Mouse (Mus musculus): ENCODE measurements at regions not wholly inside any gene's neighbourhood (a gene's known extent, or its start where the extent isn't known, plus 50 kb on each side); places are given as distances from the start of the nearest gene placed in this dataset.

GRCm38 (mm10) chr14:97347970-97348369 is 821.6 kb downstream of the Dach1 start:
- TF ChIP-seq ZNF384 (IDR thresholded peaks at IDR 0.05; ENCODE audit: low read depth, low read length) = no peak
- TF ChIP-seq HCFC1 (IDR thresholded peaks at IDR 0.05; ENCODE audit: borderline replicate concordance, insufficient read depth, low read length) = no peak
- no peak for TF ChIP-seq CHD2 (IDR thresholded peaks at IDR 0.05; ENCODE audit: low read depth, low read length)
- no peak for TF ChIP-seq MAFK (IDR thresholded peaks at IDR 0.05; ENCODE audit: insufficient read depth, low read depth, low read length)
